20 mouse cellular contexts compared by ENCODE assay signal in genomic region chr10:84363833-84364232, GRCm38 (mm10).
"Had no signal": no experiment of that assay in that cellular context is flagged by ENCODE, and none has a peak within 500 bp of the region (broad histone marks: within the 10 kb centered on the region; RNA-seq: fewer than 3 reads in every experiment).

No protein-coding gene starts in this region.

- H3K9me3 ChIP-seq: liver, embryonic 12.5 days; midbrain, embryonic 10.5 days; midbrain, embryonic 13.5 days; neural tube, embryonic 13.5 days; neural tube, embryonic 15.5 days had no signal

- H3K36me3 ChIP-seq: liver, embryonic 12.5 days; midbrain, embryonic 10.5 days; midbrain, embryonic 13.5 days; neural tube, embryonic 13.5 days; neural tube, embryonic 15.5 days had no signal

- H3K9ac ChIP-seq: liver, embryonic 12.5 days; liver, embryonic 14.5 days; lung, embryonic 14.5 days; midbrain, embryonic 13.5 days; neural tube, embryonic 13.5 days; neural tube, embryonic 15.5 days had no signal

- H3K4me1 ChIP-seq: liver, embryonic 12.5 days; midbrain, embryonic 10.5 days; midbrain, embryonic 13.5 days; neural tube, embryonic 13.5 days had no signal

- H3K27ac ChIP-seq: liver, embryonic 12.5 days; liver, embryonic 14.5 days; midbrain, embryonic 10.5 days; midbrain, embryonic 13.5 days; neural tube, embryonic 13.5 days; neural tube, embryonic 15.5 days had no signal

- ATAC-seq: liver, embryonic 12.5 days; midbrain, embryonic 13.5 days; midbrain, embryonic 16.5 days had no signal

- DNase-seq: lung, adult 18-20 months; lung, embryonic 14.5 days; lung, postnatal 14 days; lung, postnatal 4 days; retina, postnatal 1 day; right cerebral cortex, adult 18-20 months; right cerebral cortex, postnatal 25 days; right cerebral cortex, postnatal 4 days; spleen, adult 18-20 months; thymus, adult 18-20 months; thymus, postnatal 14 days; thymus, postnatal 36 days had no signal

- H3K4me3 ChIP-seq: liver, embryonic 12.5 days; midbrain, embryonic 10.5 days; midbrain, embryonic 13.5 days; myocyte; neural tube, embryonic 13.5 days; neural tube, embryonic 15.5 days had no signal

- H3K27me3 ChIP-seq: midbrain, embryonic 13.5 days; neural tube, embryonic 13.5 days; neural tube, embryonic 15.5 days had no signal

- H3K4me2 ChIP-seq: liver, embryonic 12.5 days; lung, embryonic 14.5 days; midbrain, embryonic 13.5 days; neural tube, embryonic 13.5 days; neural tube, embryonic 15.5 days had no signal
